11 mouse cellular contexts compared by ENCODE assay signal in genomic region chr2:168712199-168713176, GRCm38 (mm10). TPM values are rescaled to one million over a fixed set of nuclear protein-coding genes. Genes with fewer than 3 reads are reported as not detected.
DNase-seq lines count a peak whose midpoint lies in the region; ATAC-seq and TF ChIP-seq lines count a peak whose summit lies in the region.
"Had no signal": no experiment of that assay in that cellular context is flagged by ENCODE, and none has a peak within 500 bp of the region (broad histone marks: within the 10 kb centered on the region; RNA-seq: fewer than 3 reads in every experiment).

No protein-coding gene starts in this region.

- no peaks in the 10 kb centered on the region for H3K27me3 ChIP-seq in heart, embryonic 12.5 days (replicated peaks)
- no peaks in the 10 kb centered on the region for H3K27me3 ChIP-seq in E14TG2a.4 (ENCODE audit: insufficient read depth, low read length)
- H3K27me3 ChIP-seq in heart, postnatal 0 days (ENCODE audit: control insufficient read depth, insufficient read depth, low read length), result no peaks in the 10 kb centered on the region
- H3K27me3 ChIP-seq: Patski had no signal

- H3K4me3 ChIP-seq in heart, embryonic 12.5 days, result peak overlapping the region; percentile 5; the same call in 1 of the 2 replicates
- H3K4me3 ChIP-seq in E14TG2a.4 (replicated peaks; ENCODE audit: low read length), result peak overlapping the region; percentile 39; the same call in 1 of the 2 replicates
- H3K4me3 ChIP-seq in heart, postnatal 0 days (ENCODE audit: low read depth, low read length), result no peak overlapping the region

- ATAC-seq in heart, embryonic 12.5 days (ENCODE audit: insufficient number of reproducible peaks, low FRiP score), result 0 out of 2 replicates have a peak, but pooled peaks have one; percentile 25
- ATAC-seq in heart, postnatal 0 days (ENCODE audit: insufficient read depth, low read depth), result peak; percentile 47
- ATAC-seq: Patski had no signal

- no peak for TF ChIP-seq CTCF in E14TG2a.4 (conservative IDR thresholded peaks at IDR 0.05; ENCODE audit: low read length)
- TF ChIP-seq CTCF in heart, postnatal 0 days (IDR thresholded peaks at IDR 0.05; ENCODE audit: low read depth), result no peak

- H3K9me3 ChIP-seq in heart, embryonic 12.5 days (replicated peaks), result no peaks in the 10 kb centered on the region
- no peaks in the 10 kb centered on the region for H3K9me3 ChIP-seq in E14TG2a.4 (ENCODE audit: low read length)
- H3K9me3 ChIP-seq in heart, postnatal 0 days (replicated peaks; ENCODE audit: control insufficient read depth, low read length), result no peaks in the 10 kb centered on the region

- 56% methylated on average over 20 of the region's 20 CpGs for WGBS in heart, embryonic 12.5 days
- 41% methylated on average over 20 of the region's 20 CpGs for WGBS in heart, postnatal 0 days

- peaks cover 7% of the 10 kb centered on the region; the same call in 1 of the 2 replicates for H3K36me3 ChIP-seq in heart, embryonic 12.5 days
- no peaks in the 10 kb centered on the region for H3K36me3 ChIP-seq in E14TG2a.4 (ENCODE audit: insufficient read depth, low read length)
- no peaks in the 10 kb centered on the region for H3K36me3 ChIP-seq in heart, postnatal 0 days (replicated peaks; ENCODE audit: control insufficient read depth, insufficient read depth, low read length)

- peak; percentile 36 for DNase-seq in adrenal gland, adult 2 months
- no peak for DNase-seq in adrenal gland, adult 8-10 months
- DNase-seq in heart, adult 9 months (ENCODE audit: low spot score in 2 of 2), result no peak
- DNase-seq in heart, postnatal 0 days (ENCODE audit: low spot score), result no peak
- DNase-seq in kidney, postnatal 4 days, result no peak
- DNase-seq in c-Kit-positive CD71-positive TER-119-positive erythroid progenitor cells, embryonic 14.5 days (ENCODE audit: low spot score), result no peak
- DNase-seq: kidney, adult 18-20 months; left cerebral cortex, postnatal 4 days had no signal

- H3K4me1 ChIP-seq in heart, embryonic 12.5 days (replicated peaks), result peaks cover 11% of the 10 kb centered on the region
- H3K4me1 ChIP-seq in E14TG2a.4 (replicated peaks; ENCODE audit: low read depth, low read length), result peaks cover 58% of the 10 kb centered on the region
- peaks cover 4% of the 10 kb centered on the region for H3K4me1 ChIP-seq in heart, postnatal 0 days (ENCODE audit: control insufficient read depth, insufficient read depth)

- H3K9ac ChIP-seq in heart, embryonic 12.5 days, result no peak overlapping the region
- H3K9ac ChIP-seq in heart, postnatal 0 days (replicated peaks; ENCODE audit: low read depth, low read length), result no peak overlapping the region

- peak overlapping the region; percentile 49 for H3K4me2 ChIP-seq in heart, embryonic 12.5 days
- H3K4me2 ChIP-seq in heart, postnatal 0 days (ENCODE audit: low read depth, low read length), result peak overlapping the region; percentile 48

- no peak overlapping the region; the same call in 1 of the 2 replicates for H3K27ac ChIP-seq in heart, embryonic 12.5 days (ENCODE audit: poor library complexity, severe bottlenecking)
- peak overlapping the region; percentile 16; the same call in 1 of the 2 replicates for H3K27ac ChIP-seq in heart, postnatal 0 days (ENCODE audit: low read depth)

- TF ChIP-seq EP300 in heart, postnatal 0 days (IDR thresholded peaks at IDR 0.05; ENCODE audit: low read depth), result no peak

RNA-seq across cellular contexts. Expression of gene Atp9a, which starts 29.7 kb away (rescaled TPM):
- total RNA-seq in adrenal gland, adult 2 months (2021), result 100 to 1,000 TPM in 1 of 2 experiments, 10 to 100 TPM in 1; 57.0 to 104 TPM
- polyA plus RNA-seq in adrenal gland, adult 2 months (2012; rRNA removed), result 58.9 and 60.5 TPM in 2 replicates
- 100 to 1,000 TPM in 2 of 4 experiments, 10 to 100 TPM in 2; 82.4 to 126 (median 105) TPM for total RNA-seq in adrenal gland, adult 8-10 months (2022)
- polyA plus RNA-seq in heart, embryonic 12.5 days (2016; fragmentation: Nextera tagmentation; extraction: Ambion mirVana), result 15.7 and 16.1 TPM in 2 replicates
- 46.1 and 49.9 TPM in 2 replicates for total RNA-seq in heart, postnatal 0 days (2014; rRNA removed; ENCODE audit: low replicate concordance)
- polyA plus RNA-seq in heart, postnatal 0 days (2015; fragmentation: Nextera tagmentation; extraction: Ambion mirVana), result 11.6 and 12.8 TPM in 2 replicates

RNA-seq across cellular contexts. Expression of gene Sall4, which starts 55.3 kb away (rescaled TPM):
- total RNA-seq in adrenal gland, adult 2 months (2021), result not detected
- 0.03 TPM in 1 of 2 replicates, not detected in the other for polyA plus RNA-seq in adrenal gland, adult 2 months (2012; rRNA removed)
- total RNA-seq in adrenal gland, adult 8-10 months (2022), result under 1 TPM in 1 of 4 experiments, not detected in 3; 0.44 TPM
- 3.9 and 5.4 TPM in 2 replicates for polyA plus RNA-seq in heart, embryonic 12.5 days (2016; fragmentation: Nextera tagmentation; extraction: Ambion mirVana)
- 0.43 TPM in 1 of 2 replicates, not detected in the other for total RNA-seq in heart, postnatal 0 days (2014; rRNA removed; ENCODE audit: low replicate concordance)
- 0.77 and 0.87 TPM in 2 replicates for polyA plus RNA-seq in heart, postnatal 0 days (2015; fragmentation: Nextera tagmentation; extraction: Ambion mirVana)
- total RNA-seq: left cerebral cortex, postnatal 4 days had no signal
- polyA plus RNA-seq: Patski had no signal
